Mouse (Mus musculus) fat pad, adult 2 months (tissue): ENCODE results near the gene 5730455P16Rik.
"Not testable (repeated sequence)": the region's sequence is repeated elsewhere in the genome, so short reads cannot be mapped to it uniquely, and the experiment has no call there.

Experiments used
- DNase-seq: peaks from one replicate; pipeline ENCODE4 v3.0.0-alpha.2; 2011; ENCODE audit warnings: low read depth, low spot score; ENCODE audit errors: extremely low read depth

The 5730455P16Rik gene

DNA sequence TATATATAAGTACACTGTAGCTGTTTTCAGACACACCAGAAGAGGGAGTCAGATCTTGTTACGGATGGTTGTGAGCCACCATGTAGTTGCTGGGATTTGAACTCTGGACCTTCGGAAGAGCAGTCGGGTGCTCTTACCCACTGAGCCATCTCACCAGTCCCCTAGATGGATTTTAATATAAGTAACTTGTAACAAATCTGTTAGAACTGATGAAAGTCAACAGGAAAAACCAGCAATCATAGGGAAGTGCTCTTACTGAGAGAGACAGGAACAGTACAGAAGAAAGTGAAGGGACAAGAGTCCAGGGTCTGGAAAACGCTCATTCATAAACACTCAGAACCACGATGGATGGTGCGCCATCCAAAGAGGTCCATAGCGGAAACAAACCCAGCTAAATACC, 1.4 kb upstream of the 5730455P16Rik start:
- DNase-seq: not testable (repeated sequence)

DNA sequence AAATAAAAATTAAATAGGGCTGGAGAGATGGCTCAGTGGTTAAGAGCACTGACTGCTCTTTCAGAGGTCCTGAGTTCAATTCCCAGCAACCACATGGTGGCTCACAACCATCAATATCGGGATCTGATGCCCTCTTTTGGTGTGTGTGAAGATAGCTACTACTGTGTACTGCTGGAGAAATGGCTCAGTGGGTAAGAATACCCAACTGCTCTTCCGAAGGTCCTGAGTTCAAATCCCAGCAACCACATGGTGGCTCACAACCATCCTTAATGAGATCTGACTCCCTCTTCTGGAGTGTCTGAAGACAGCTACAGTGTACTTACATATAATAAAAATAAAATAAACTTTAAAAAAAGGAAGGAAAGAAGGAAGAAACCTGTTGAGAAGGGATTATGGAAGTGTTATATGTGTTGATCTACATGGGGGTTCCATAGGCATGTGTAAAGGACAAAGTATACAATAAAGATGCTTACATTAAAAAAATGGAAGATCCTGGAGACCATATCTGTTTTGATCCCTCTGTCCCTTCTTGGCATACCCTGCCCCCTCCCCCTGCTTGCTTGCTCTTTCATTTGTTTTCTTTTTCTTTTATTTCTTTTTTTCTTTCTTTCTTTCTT, 726 bp upstream of the 5730455P16Rik start:
- DNase-seq: not testable (repeated sequence)

DNA sequence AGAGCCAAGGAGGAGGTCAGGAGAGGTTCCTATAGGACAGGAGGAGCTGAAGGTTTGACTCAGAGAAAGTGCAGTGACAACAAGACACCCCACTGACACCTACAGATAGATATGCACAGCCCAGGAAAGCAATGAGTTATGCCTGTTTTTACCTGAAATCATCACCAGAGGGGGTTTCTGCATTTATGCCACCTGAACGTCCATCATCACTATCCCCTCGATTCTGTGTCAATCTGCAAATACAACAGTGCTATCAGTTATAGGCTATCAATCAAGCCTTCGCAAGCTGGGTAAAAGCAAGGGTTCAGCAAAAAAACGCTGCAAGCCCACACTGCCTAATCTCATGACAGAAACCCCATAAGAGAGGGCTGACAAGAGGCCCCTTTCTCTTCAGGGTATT, 1.2 kb downstream of the 5730455P16Rik start:
- no peak for DNase-seq

DNA sequence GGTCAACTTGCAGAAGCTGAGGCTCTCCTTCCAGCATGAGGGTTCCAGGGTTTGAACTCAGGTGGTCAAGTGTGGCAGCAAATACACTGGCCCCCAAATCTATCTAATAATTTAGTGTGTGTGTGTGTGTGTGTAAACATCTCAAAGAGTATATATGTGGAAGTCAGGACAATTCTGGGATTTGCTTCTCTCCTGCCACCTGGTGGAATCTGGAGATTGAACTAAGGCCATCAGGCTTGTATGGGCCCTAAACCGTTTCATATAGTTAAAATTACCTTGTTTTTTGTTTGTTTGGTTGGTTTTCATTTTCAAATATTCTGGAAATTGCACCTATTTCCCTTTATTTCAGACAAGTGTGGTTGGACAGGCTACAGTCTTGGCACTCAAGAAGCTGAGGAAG, 8.9 kb downstream of the 5730455P16Rik start:
- DNase-seq: no peak

DNA sequence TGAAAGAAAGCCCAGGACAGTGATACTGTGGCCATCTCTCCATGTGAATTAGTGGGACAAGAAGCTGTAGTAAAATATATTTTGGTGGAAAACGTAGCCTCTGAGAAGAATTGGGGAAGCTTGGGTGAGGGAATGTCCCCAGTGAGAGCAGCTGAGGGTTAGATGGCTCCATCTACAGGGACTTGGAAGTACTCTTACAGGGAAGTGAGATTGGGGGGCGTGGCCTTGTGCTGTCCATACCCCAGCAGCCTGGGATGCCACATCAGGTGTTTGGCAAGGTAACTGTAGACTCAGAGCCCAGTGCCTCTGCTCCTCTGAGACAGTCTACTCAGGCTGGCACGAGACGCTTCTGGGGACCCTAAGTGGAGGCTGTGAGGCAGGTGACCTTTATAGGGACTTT, 23.0 kb downstream of the 5730455P16Rik start:
- DNase-seq: no peak

DNA sequence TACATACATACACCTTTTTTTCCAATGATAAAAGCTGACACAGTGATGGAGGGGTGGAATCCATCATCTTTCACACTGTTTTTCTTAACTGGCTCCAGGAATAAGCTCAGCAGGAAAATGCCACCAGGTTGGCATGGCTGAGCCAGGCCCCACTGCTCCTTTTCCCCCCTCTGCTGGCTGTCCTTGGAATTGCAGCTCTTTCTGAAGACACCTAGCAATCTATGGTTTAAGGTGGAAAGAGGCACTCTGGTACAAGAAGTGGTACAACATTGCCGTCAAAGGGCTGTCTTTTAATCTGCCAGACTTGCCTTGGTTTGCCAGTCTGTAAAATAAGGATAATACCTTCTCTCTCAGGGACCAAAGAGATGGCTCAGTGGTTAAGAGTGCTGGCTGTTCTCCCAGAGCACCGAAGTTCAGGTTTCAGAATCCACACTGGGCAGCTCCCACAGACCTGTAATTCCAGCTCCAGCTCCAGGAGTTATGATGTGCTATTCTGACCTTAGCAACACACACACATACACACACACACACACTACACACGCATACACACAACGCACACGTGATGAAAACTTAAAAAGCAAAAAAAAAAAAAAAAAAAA, 25.9 kb downstream of the 5730455P16Rik start:
- DNase-seq: no peak

DNA sequence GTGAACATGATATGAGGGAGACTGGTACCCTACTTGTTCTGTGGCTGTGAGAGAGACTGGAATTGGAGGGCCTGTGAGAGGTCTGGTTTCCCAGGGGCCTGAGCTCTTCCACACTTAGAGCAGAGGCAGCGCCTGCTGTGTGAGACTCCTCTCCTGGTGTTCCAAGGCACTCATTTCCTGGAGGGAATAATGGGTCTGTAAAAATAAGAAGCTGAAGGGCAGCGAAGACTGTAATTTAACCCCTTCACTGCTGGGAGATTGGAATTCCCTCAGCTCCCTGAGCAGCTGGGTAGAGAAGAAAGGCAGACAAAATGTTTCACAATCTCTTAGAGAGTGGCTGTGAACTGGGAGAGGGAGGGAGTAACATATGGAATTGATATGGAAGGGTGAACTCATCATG, 35.4 kb downstream of the 5730455P16Rik start:
- no peak for DNase-seq

DNA sequence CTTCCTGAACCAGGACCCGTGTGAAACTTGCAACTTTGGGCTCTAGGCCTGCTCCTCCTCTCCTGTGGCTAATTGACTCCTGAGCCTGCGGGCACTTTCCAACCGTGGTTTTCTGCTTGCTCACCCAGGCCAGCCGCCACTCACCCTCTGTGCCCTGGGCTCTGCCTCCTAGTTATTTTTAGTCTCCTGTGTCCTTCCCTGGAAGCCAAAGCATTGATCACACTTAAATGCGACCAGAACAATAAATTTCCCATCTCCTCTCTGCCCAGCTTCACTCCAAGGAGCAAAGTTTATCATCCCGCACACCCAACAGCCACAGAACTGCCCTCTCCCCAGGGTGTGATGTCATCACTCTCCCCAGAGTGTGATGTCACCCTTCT, 41.5 kb downstream of the 5730455P16Rik start:
- no peak for DNase-seq

DNA sequence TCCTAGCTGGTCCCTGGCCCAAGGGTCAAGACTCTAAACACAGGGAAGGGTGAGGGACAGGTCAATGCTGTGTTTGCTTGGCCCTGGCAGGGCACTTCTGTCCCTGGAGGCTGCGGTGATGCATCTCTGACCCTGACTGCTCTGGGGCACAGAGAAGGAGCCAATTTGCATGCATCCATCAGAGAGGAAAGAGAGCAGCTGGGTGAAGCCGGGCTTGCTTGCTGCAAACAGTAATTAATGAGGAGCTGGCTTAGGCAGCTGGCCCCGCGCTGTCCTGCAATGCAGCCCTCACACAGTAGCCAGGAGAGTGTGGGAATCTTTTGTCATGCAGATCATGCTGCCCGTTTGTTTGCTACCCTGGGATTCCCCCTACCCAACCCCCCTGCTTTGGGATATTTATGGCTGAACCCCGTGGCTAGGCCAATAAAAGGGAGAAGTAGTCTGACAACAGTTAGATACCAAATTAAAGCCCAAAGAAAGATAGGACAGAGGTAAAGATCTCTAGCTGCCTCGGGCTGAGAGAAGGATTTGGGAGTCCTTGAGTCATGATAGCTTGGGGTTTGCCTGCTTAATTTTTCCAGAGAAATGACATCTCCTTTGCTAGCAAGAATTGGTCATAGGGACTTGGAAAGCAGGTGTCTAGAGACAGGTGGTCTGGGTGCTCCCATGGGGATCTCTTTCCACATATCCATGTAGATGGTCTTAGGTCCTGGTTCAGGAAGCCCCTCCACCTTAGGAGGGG, 42.1 kb downstream of the 5730455P16Rik start:
- DNase-seq: no peak

DNA sequence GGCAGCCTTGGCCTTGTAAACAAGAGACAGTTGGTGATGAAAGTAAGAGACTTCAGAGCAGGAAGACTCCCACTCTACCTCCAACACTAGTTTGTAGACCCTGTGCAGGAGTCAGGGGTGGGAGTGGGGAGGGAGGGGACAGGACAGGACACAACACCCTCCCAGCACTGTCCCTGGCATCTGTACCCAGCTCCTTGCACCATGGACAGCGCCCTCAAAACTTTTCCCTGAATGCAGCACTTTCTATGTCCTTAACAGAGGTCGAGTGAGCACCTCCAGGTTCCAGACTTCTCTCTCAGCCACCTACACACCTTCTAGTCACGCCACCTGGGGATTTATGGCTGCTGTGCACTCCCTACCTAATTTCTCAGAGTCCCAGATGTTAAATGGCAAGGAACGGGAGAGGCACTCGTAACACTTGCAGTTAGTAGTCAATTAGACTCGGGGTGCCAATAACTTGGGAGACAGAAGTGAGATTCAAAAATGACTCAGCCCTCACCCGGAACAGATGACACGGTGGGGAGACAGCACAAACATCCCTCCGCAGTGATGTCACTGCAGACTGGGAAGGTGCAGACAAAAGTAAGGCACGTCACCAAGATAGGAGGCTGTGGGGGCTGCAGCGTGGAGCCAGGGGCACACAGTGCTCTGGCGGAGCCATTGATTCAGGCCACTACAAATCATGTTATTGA, 45.0 kb downstream of the 5730455P16Rik start:
- DNase-seq: no peak

DNA sequence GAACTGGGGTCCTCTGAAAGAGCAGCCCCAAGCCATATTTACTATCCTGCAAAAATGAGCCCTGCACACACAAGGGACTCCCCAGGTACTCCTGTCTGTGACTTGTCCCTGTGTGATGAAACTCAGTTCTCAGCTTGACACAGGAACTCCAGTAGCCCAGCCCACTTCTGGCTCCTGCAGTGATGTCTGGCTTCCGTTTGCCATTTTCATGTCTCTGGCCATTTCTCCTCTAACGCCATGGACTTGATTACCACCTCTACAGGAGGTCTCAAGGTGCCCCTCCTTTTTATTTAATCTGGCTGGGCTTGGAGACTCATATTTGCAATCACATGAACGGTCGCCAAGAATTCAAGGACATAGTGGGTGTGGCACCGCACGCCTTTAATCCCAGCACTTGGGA, 53.2 kb downstream of the 5730455P16Rik start:
- no peak for DNase-seq

DNA sequence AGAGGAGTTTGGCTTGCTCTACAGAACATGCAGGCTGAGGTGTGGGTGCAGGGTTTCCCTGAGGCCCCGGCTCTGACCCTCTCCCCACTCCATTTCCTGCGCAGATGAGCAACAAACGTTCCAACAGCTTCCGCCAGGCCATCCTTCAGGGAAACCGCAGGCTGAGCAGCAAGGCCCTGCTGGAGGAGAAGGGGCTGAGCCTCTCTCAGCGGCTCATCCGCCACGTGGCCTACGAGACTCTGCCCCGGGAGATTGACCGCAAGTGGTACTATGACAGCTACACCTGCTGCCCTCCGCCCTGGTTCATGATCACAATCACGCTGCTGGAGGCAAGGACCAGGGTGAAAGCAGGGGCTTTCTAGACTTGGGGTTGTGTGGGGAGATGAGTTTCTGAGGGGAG, 54.6 kb downstream of the 5730455P16Rik start:
- no peak for DNase-seq

DNA sequence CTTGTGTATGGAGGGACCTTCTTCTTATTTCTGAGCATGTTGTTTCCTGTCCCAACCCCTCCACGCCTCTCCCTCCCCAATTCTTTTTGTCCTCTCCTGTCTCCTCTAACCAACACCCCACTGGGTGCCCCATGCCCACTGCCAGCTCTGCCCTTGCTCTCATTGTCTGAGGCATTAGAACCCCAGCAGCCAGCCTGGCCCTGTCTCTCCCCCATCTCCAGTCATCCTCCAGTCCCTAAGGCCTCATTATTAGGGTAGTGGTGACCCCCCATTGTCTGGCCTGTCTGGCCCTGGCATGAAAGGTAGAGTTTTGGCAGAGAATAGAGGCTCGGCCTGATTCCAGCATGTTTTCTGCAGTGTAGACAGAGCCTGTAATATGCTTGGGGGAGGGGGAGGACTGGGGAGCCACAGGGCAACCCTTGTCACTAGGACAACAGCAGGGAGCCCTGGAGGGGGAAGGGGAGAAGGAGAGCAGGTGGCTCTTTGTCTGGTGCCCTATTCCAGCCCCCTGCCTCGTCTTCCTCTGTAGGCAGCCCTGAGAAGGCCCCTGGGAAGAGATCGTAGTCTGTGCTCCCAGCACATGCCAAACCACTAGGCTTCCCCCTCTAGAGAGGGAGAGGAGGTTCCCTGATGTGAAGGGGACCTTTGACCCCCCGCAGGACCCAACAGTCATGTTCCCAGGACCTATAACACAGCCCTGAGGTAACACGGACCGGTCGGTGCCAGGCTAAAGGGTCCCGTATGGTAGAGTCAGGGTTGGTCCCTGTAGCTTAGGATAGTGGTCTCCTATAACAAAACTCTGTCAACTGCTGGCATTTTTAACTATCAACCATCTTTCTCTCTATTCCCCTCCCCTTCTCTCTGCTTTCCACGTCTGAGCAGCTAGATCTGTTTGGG, 61.8 kb downstream of the 5730455P16Rik start:
- DNase-seq: no peak

DNA sequence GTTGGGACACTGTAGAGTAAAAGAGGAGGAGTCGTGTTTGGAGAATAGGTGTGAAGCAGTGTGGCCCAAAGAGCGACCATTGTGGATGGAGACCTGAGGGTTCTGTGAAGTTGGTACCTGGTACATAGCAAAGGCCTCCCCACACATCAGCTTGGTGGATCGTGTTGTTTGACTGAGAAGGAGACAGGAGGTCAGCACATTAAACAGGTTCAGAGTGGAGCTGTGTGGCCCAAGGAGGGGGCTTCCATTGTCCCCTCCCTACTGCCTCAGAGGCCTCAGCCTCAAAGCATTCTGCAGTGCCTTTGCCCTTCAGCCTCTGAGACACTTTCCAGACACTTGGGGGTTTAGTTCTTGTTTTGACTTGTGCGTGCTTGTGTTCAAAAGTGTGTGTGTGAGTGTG, 63.9 kb downstream of the 5730455P16Rik start:
- DNase-seq: no peak

DNA sequence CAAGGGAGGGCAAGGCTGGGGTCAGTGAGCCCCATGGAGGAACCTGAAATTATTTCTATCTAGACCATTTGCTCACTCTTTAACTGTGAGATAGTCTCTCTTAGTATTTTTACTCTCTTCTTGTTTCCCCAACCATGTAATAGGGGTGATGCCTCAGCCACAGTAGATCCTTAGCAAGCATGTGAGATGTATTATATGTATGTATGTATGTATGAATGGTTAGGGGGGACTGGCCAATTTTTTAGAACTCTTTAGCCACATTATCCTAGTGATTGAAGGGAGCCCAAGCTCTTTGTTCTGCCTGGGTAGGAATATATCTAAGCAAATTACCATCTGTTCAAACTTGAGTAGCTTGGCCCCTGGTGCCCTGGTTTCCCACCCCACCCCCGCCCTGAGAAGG, 64.4 kb downstream of the 5730455P16Rik start:
- DNase-seq: no peak

DNA sequence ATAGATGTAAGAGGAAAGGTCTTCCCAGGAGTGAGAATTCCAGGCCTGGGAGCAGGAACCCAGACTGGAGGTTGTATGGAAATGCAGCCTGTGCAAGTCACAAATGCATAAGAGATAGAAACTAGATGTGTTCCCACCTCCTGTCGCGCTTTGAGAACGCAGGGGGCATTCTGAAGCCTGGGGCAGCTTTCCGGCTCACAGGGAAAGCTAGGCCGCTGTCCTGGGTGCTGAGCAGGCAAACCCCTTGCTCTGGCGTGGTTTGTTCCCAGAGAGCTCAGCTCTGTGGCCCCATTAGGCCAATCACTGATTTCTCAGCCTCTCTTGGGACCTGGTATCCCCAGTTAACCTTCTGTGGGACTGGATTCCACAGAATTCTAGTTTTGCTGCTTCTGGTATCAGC, 65.3 kb downstream of the 5730455P16Rik start:
- DNase-seq: no peak

DNA sequence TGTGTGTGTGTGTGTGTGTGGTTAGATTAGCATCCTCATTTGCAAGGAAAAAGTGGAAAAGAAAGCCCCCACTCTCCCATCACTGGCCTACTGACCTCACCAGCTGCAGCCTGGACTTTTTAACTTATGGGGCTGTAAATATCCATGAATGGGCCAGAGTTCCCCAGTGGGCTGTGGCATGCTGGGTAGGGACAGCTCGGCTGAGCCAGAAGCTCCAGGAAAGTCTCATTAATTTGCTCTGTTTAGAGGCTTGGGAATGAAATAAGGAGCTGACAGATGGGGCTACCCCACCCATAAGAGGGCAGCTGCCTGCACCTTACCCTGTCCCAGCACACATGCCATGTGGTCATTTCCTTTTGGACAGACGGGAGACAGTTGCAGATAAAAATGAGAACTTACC, 65.8 kb downstream of the 5730455P16Rik start:
- no peak for DNase-seq

DNA sequence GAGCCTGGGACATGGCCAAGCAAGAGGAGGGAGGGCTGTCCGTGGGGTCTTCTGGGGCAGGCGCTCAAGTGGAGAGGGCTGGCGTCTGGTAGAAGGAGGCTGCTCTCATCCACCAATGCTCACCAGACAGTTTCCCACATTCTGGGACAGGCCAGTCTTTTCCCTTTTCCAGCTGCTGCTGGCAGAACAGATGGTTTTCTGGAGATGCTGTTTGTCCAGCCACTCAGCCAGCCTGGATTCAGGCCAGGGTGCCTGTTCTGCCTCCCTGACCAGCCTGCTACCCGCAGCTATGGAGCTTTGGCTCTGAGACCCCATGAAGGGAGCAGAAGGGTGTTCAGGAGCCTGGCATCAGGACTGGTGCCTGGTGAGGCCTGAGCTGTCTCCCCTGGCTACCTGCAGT, 66.6 kb downstream of the 5730455P16Rik start:
- DNase-seq: no peak
